Mouse (Mus musculus) limb, embryonic 13.5 days (tissue): Measurements from ENCODE around the gene Plekhf1. TPM values are rescaled to one million over a fixed set of nuclear protein-coding genes. Genes with fewer than 3 reads are reported as not detected.

Experiments used
- ATAC-seq: fragments of 200-750 bp; cut with Nextera tagmentation; 2 replicates; pipeline ENCODE4 v1.8.0; 2017; ENCODE audit warnings: low read depth, moderate number of reproducible peaks, moderate TSS enrichment; ENCODE audit not compliant: low FRiP score
- H3K27ac ChIP-seq: fragments of 300-500 bp; sonication (generic); 2 replicates; pipeline ENCODE4 v1.5.1; 2015; ENCODE audit warnings: inconsistent platforms, mild to moderate bottlenecking, moderate library complexity
- H3K27me3 ChIP-seq: fragments of 300-500 bp; sonication (generic); 2 replicates; pipeline ENCODE4 v1.6.1; 2015; ENCODE audit warnings: mild to moderate bottlenecking, inconsistent platforms
- H3K36me3 ChIP-seq: fragments of 300-500 bp; sonication (generic); 2 replicates; pipeline ENCODE4 v1.6.1; 2015; ENCODE audit warnings: inconsistent platforms, mild to moderate bottlenecking, moderate library complexity
- H3K4me1 ChIP-seq: fragments of 300-500 bp; sonication (generic); 2 replicates; pipeline ENCODE4 v1.6.1; 2015; ENCODE audit warnings: inconsistent platforms
- H3K4me2 ChIP-seq: fragments of 300-500 bp; sonication (generic); replicated peaks from 2 replicates; pipeline ENCODE4 v1.6.1; 2015; ENCODE audit warnings: inconsistent platforms, mild to moderate bottlenecking, moderate library complexity
- H3K4me3 ChIP-seq: fragments of 300-500 bp; sonication (generic); 2 replicates; pipeline ENCODE4 v1.5.1; 2015; ENCODE audit warnings: moderate library complexity, mild to moderate bottlenecking, inconsistent platforms
- H3K9ac ChIP-seq: fragments of 300-500 bp; sonication (generic); 2 replicates; pipeline ENCODE4 v1.6.1; 2015; ENCODE audit warnings: mild to moderate bottlenecking, inconsistent platforms
- H3K9me3 ChIP-seq: fragments of 300-500 bp; sonication (generic); 2 replicates; pipeline ENCODE4 v1.6.1; 2016; ENCODE audit warnings: inconsistent platforms
- WGBS: fragments of 180-500 bp; shearing (Covaris S2); methylation state at CpG from one replicate; pipeline ENCODE4 v1.1.7; 2015; 5-methylcytosine and 5-hydroxymethylcytosine counted together
- polyA plus RNA-seq: library from polyadenylated mRNA; unstranded; fragments of >200 nt; fragmentation: Nextera tagmentation; extraction: Ambion mirVana; gene quantifications from 2 replicates; pipeline ENCODE4 v1.2.1, GENCODE M21; 2015

The Plekhf1 gene
- 3.6 and 3.7 TPM in 2 replicates for polyA plus RNA-seq

GRCm38 (mm10) chr7:38227900-38228298 lies at the start of gene Plekhf1:
Plekhf1 (minus strand) TSS chr7:38228016.
- H3K36me3 ChIP-seq, result no peaks in the 10 kb centered on the region
- H3K4me3 ChIP-seq, result peak within 1 kb of the TSS; percentile 63
- H3K9ac ChIP-seq, result peak within 1 kb of the TSS; percentile 67
- H3K4me1 ChIP-seq, result peaks cover 20% of the 10 kb centered on the region
- peaks cover 23% of the 10 kb centered on the region for H3K27me3 ChIP-seq
- H3K9me3 ChIP-seq, result no peaks in the 10 kb centered on the region
- peak; percentile 94 for ATAC-seq
- H3K27ac ChIP-seq, result peak within 1 kb of the TSS; percentile 70
- WGBS, result 0% methylated on average over 35 of the region's 36 CpGs
- peak within 1 kb of the TSS; percentile 80 for H3K4me2 ChIP-seq

DNA sequence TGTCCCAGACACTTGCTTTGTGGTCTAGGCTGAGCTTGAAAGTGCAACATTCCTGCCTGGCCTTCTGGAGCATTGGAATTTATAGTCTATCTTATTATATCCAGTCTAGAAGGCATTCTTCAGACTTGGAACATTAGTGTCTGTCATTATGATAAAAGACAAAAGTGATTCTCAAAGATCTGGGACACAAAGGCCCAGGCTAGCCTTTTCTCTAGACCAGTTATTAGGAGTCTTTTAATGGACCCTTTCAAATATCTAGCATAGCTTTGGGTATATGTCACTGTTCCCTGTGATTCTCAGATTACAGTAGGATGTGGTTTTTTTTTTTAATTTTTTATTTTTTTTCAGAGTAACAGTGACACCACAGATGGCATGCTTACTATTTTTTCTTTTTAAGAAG lies 44.7 kb upstream of the Plekhf1 start:
- Histone ChIP-seq H3K4me3 (no peak overlapping the region), H3K4me2 (no peak overlapping the region), H3K4me1 (peaks cover 13% of the 10 kb centered on the region), H3K27me3 (no peaks in the 10 kb centered on the region), H3K9ac (no peak overlapping the region), H3K36me3 (peaks cover 12% of the 10 kb centered on the region), H3K27ac (no peak overlapping the region), H3K9me3 (no peaks in the 10 kb centered on the region)
- ATAC-seq, result no peak

DNA sequence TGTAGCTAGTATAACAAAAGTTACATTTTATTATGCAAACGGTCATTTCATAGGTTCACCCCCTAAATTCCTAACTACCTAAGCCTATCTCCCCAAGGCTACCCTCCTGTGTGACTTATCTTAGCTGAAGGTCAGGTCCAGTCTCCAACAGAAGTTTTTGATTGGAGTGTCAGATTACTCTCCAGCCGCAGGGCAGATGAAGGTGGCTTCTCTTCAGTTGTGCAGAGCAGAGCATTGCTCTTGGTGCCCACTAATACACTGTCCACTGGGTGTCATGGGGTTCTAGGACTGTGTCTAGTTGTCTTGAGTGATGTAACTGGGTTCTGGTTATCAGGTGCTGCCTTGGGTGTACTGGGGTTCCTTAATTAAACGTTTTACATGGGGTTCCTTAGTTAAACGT lies 44.0 kb upstream of the Plekhf1 start:
- Histone ChIP-seq H3K27ac (no peak overlapping the region), H3K36me3 (peaks cover 19% of the 10 kb centered on the region), H3K9ac (peak overlapping the region; percentile 86), H3K4me3 (peak overlapping the region; percentile 78), H3K4me2 (peak overlapping the region; percentile 93), H3K4me1 (peaks cover 13% of the 10 kb centered on the region), H3K9me3 (no peaks in the 10 kb centered on the region), H3K27me3 (no peaks in the 10 kb centered on the region)
- WGBS, result 9% methylated on average over 4 of the region's 4 CpGs
- no peak for ATAC-seq

DNA sequence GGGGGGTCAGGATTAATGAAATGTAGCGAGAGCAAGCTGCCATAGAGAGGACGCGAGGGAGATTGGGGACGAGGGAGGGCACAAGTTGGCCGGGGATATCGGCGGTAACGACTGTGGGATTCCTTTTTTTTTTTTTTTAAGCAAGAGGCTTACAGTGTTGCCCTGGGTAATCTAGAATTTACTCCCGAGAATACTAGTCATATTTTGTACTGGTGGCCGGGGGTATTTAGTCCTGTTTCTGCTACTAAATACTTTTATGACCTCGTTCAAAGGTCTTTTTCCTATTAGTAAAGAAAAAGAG lies 43.6 kb upstream of the Plekhf1 start:
- ATAC-seq, result peak; percentile 73; the same call in 1 of the 2 replicates

DNA sequence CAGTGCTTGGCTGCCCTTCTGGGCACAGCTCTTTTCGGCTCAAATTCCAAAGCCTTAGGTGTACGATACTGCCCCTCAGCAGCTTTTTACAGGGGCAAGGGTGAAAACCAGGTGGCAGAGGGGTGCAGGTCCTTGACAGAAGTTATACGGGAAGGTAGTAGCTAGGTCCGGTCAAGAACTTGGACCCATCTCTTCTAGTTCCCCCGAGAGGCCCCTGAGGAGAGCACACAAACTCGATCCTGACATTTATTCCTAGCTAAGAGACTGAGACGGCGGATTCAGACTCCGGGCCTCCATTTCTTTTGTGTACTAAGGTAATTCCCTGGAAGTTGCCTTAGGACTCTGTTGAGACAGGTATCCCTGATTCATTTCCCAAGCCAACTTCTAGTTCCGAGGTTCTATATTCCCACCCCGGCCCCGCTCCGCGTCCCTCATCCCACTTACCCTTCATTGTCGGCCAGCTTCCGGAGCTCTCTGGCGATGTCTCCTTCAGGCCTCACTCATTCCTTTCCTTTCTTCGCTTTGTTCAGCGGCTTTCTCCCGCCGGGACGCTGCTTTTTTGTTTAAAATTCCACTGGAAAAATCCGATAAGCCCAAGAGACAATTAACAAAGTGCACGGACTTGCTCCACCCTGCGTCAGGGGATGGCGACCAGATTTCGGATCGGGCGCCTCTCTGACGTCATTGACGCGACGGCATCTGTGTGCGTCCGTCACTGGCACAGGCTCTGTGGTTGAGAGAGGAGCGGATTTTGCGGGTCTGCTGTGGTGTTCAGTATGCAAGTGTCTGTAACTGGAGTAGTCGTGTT lies 43.1 kb upstream of the Plekhf1 start, which contains the start of gene Pop4:
TSS of gene Pop4 (minus strand) at position 721 of the 808 bp plus-strand sequence.
- Histone ChIP-seq H3K4me3 (peak within 1 kb of the TSS; percentile 78), H3K36me3 (peaks cover 29% of the 10 kb centered on the region), H3K4me2 (peak within 1 kb of the TSS; percentile 93), H3K9ac (peak within 1 kb of the TSS; percentile 86), H3K9me3 (no peaks in the 10 kb centered on the region), H3K27me3 (no peaks in the 10 kb centered on the region), H3K4me1 (peaks cover 13% of the 10 kb centered on the region), H3K27ac (peak within 1 kb of the TSS; percentile 63; the same call in 1 of the 2 replicates)
- peak; percentile 95 for ATAC-seq
- WGBS, result under 1% methylated on average over 38 of the region's 38 CpGs

More for the DNA sequence above, 43.6 kb upstream of the Plekhf1 start:
- Histone ChIP-seq H3K4me1 (peaks cover 13% of the 10 kb centered on the region), H3K9me3 (no peaks in the 10 kb centered on the region), H3K4me2 (peak overlapping the region; percentile 93), H3K4me3 (peak overlapping the region; percentile 78), H3K27ac (peak overlapping the region; percentile 63; the same call in 1 of the 2 replicates), H3K9ac (peak overlapping the region; percentile 86), H3K36me3 (peaks cover 23% of the 10 kb centered on the region), H3K27me3 (no peaks in the 10 kb centered on the region)
- 0% methylated on average over 11 of the region's 11 CpGs for WGBS

DNA sequence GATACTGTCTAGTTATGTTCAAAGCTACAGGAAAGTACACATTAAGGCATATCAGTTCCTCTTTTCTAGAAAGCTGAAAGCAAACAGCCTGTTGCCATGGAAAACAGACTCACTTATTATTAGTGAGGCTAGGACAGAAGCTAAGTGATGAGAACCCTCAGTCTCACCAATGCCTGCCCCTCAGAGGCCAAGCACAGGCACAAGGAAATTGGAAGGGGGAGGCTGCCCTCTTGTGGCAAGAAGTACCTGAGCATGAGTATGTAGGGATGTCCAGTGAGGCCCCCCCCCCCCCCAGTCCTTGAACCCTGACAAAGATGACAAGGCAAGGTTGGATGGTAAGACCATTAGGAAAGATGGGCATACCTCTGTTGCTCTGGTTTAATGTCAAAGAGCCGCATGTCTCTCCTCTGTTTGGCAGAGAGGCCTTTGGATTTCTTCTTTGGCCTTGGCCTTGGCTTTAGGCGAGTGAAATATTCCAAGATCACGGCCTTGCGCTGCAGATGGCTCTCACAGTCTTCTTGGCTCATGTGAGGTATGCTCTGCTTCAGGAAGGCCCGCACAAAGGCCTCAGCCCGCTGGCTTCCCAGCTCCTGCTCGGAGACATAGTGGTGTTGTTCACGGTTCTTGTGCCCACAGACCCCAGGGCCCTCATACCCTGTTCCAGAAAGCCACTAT lies 39.3 kb upstream of the Plekhf1 start:
- Histone ChIP-seq H3K27me3 (no peaks in the 10 kb centered on the region), H3K9me3 (no peaks in the 10 kb centered on the region), H3K36me3 (peaks cover 66% of the 10 kb centered on the region), H3K4me2 (no peak overlapping the region), H3K4me3 (no peak overlapping the region), H3K27ac (no peak overlapping the region), H3K4me1 (peaks cover 13% of the 10 kb centered on the region), H3K9ac (no peak overlapping the region)
- no peak for ATAC-seq
- 92% methylated on average over 8 of the region's 8 CpGs for WGBS

- ATAC-seq, result no peak
- Histone ChIP-seq H3K27me3 (no peaks in the 10 kb centered on the region), H3K4me1 (no peaks in the 10 kb centered on the region), H3K4me2 (no peak overlapping the region), H3K36me3 (peaks cover 65% of the 10 kb centered on the region), H3K4me3 (no peak overlapping the region), H3K9ac (no peak overlapping the region), H3K9me3 (no peaks in the 10 kb centered on the region), H3K27ac (no peak overlapping the region)
- 92% methylated on average over 5 of the region's 5 CpGs for WGBS
Measured at GRCm38 (mm10) chr7:38262406-38262805, 34.6 kb upstream of the Plekhf1 start.

GRCm38 (mm10) chr7:38259631-38260030 lies 31.8 kb upstream of the Plekhf1 start:
- Histone ChIP-seq H3K9ac (no peak overlapping the region), H3K4me1 (no peaks in the 10 kb centered on the region), H3K4me2 (no peak overlapping the region), H3K9me3 (no peaks in the 10 kb centered on the region), H3K36me3 (peaks cover 37% of the 10 kb centered on the region), H3K4me3 (no peak overlapping the region), H3K27me3 (no peaks in the 10 kb centered on the region), H3K27ac (no peak overlapping the region)
- no peak for ATAC-seq
- WGBS, result 92% methylated on average over 2 of the region's 2 CpGs

DNA sequence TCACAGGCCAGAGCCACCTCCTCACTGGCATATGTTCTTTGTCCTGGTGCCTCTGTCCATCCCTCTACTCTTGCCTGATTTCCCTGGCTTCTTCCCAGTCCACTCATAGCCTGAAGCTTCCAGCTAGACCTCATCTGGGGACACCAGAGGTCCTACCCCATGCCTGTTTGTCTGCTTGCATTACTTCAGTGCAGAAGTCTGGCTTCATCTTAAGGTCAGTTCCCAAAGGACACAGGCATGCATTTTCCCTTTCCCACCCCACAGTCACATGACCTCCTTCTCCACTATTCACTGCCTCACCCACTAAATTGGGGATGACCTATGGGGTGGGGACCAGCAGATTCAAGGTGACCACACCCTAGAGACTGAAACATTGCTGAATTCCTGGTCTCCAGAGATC lies 25.6 kb upstream of the Plekhf1 start:
- Histone ChIP-seq H3K4me2 (no peak overlapping the region), H3K36me3 (no peaks in the 10 kb centered on the region), H3K4me3 (no peak overlapping the region), H3K27me3 (no peaks in the 10 kb centered on the region), H3K9ac (no peak overlapping the region), H3K4me1 (no peaks in the 10 kb centered on the region), H3K9me3 (no peaks in the 10 kb centered on the region), H3K27ac (no peak overlapping the region)
- ATAC-seq, result no peak

DNA sequence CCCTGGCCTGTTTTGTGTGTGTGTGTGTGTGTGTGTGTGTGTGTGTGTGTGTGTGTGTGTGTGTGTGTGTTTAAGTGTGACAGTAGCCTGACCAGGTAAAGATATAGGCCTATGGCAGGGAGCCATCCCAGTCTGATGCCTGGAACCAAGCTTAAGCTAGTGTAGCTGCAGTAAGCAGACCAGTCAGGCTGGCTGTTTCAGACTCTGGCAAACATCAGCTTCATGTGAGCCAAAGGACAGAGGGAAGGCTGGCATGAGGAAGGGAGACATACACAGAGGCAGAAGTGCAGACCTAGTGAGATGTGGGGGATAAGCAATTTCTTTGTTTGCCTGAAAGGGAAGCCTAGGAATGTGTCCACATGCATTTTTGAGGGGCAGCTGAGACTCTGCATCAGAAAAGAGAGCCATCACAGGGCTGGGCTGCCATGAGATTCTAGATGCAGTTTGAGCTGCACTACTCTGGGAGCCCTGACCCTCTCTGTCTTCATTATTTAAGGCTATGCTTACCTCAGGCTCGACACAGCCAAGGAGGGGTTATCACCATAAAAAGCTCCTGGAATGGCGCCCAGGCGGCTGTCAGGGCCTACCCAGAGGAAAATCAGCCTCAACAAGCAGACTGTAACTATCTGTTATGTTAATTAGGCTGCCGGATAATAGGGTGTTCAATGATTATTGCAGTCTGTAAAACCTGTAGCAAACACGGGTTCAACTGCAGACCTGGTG lies 23.8 kb upstream of the Plekhf1 start:
- Histone ChIP-seq H3K9me3 (no peaks in the 10 kb centered on the region), H3K4me1 (no peaks in the 10 kb centered on the region), H3K4me3 (no peak overlapping the region), H3K27ac (no peak overlapping the region), H3K4me2 (no peak overlapping the region), H3K27me3 (no peaks in the 10 kb centered on the region), H3K36me3 (no peaks in the 10 kb centered on the region), H3K9ac (peak overlapping the region; percentile 48; the same call in 1 of the 2 replicates)
- no peak for ATAC-seq
- 24% methylated on average over 5 of the region's 5 CpGs for WGBS

DNA sequence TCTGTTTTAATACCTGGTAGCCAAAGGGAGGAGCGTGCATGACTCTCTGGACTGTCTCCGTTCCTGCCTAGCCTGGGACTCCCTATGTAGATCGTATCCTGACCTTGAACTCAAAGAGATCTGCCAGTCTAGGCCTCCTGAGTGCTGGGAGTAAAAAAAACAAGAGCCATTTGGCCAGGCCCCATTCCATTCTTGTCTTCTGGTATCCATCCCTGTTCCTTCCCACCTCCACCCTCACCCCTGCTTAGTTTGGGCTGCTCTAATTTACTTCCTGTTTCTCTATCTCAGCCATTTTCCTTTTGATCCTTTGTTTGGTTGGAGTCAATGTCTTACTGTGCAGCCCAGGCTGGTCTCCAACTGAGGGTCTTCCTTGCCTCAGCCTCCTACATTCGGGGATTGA lies 14.6 kb upstream of the Plekhf1 start:
- Histone ChIP-seq H3K4me1 (no peaks in the 10 kb centered on the region), H3K9ac (no peak overlapping the region), H3K27me3 (no peaks in the 10 kb centered on the region), H3K36me3 (no peaks in the 10 kb centered on the region), H3K4me3 (no peak overlapping the region), H3K9me3 (no peaks in the 10 kb centered on the region), H3K27ac (no peak overlapping the region), H3K4me2 (no peak overlapping the region)
- WGBS, result 86% methylated on average over 4 of the region's 4 CpGs
- ATAC-seq, result no peak

- ATAC-seq, result no peak
- H3K27me3 ChIP-seq, result no peaks in the 10 kb centered on the region
- no peaks in the 10 kb centered on the region for H3K4me1 ChIP-seq
- H3K27ac ChIP-seq, result no peak overlapping the region
- no peaks in the 10 kb centered on the region for H3K36me3 ChIP-seq
- no peaks in the 10 kb centered on the region for H3K9me3 ChIP-seq
- no peak overlapping the region for H3K4me2 ChIP-seq
- H3K9ac ChIP-seq, result no peak overlapping the region
- H3K4me3 ChIP-seq, result no peak overlapping the region
Measured at GRCm38 (mm10) chr7:38237140-38237539, 9.3 kb upstream of the Plekhf1 start.
